Mouse (Mus musculus): ENCODE results near the gene Upk3b.

Gene Upk3b

DNA sequence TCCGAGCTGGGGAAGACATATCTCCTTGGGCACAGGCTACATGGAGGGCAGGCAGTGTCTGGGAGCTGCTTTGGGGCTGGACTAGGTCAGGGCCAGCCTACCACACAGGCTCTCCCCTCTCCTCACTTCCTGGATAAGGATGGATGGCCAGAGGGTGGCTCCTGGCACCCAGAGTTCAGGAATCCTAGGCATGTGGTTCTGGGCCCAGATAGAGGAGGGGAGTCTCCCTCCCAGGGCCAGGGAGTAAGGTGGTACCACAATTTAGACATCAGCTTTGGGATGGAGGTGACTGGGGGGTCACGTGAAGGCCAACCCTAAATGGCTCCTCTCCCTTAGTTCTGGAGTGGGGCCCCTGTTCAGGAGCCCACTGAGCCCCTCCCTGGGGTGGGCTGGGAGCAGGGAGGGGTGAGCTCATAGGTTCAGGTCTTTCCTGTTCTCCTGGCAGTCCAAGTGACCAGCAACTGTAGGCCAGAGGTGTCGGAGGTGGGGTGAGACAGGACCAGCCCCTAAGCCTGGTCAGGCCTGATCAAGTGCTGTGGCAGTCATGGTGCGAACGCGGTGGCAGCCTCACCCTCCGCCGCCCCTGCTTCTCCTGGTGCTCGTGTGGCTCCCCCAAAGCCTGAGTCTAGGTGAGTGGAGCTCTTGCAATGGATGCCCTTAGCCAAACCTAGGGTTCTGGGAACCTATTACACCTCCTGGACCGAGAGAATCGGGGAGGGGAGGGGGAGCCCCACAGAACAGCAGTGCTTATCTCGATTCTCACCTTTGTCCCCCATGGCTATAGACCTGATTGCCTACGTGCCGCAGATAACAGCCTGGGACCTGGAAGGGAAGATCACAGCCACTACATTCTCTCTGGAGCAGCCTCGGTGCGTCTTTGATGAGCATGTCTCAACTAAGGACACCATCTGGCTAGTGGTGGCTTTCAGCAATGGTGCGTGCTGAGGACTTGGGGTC is at the start of gene Upk3b:
TSS of gene Upk3b (plus strand) at position 239 of the 957 bp plus-strand sequence.
- no peak for DNase-seq (ENCODE audit: inconsistent ontology term)

GRCm38 (mm10) chr5:135990601-135991000 is 47.7 kb upstream of the Upk3b start:
- no peak for DNase-seq (ENCODE audit: inconsistent ontology term)

DNA sequence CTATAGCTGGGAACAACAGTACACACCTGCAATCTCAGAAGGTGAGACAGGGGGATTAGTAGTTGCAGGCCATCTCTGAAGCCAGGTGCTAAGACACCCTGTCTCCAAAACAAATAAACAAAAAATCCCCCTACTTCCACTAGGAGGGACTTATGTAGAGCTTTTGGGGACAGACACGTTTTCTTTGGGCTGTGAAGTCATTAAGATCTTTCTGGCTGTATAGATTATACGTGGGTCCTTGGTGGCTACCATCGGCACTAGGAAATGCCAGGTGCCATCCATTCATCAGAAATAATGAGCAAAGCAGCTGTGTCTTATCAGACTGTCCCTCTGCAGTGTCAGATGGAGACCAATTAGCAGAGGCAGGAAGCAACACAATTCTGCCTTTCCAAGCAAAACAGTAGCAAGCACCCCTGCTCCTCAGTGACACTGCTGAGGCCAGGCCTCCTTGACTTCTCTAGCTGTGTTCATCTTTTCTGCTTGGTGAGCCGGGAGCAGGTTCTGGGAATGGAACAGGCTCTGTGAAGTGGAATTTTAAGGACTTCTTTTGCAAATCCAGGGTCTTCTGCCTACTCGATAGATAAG is 44.8 kb upstream of the Upk3b start:
- no peak for DNase-seq (ENCODE audit: inconsistent ontology term)

DNA sequence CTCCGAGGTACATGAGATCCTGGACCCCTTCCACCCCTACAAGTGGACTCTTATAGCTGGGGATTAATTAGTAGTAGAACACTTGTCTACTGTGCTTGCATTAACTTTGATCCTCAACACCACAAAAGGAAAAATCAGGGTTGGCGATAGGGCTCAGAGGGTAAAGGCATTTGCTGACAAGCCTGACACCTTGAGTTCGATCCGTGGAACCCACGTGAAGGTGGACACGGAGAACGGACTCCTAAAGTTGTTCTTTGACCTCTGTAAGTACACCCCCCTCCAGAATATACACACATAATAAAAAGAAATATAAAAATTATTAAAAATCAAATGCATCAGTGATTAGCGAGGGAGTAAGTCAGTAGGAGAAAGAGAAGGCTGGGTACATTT is 44.0 kb upstream of the Upk3b start:
- DNase-seq (ENCODE audit: inconsistent ontology term) = no peak

- DNase-seq (ENCODE audit: inconsistent ontology term) = peak; percentile 79
Observed at GRCm38 (mm10) chr5:135994725-135995687, 43.3 kb upstream of the Upk3b start, which contains the start of gene Dtx2. Dtx2 (plus strand) TSS chr5:135994800.

DNA sequence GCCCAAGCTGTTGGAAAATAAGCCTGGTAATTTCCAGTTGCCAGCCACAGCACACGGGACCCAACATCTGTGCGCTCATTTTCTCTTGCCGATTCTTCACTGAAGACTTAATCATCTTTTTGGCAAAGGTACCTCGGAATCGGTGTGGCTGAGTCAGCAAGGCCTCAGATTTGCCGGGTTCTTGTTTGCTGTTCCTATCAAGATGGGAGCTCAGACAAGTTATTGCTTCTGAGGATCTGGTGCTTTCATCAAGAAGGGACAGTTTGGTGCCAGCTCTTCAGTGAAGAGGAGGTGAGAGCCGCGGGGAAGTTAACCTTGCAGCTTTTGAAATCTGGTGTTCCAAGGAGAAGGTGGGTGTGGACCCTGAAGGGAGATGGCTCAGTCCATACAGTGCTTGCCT is 42.1 kb upstream of the Upk3b start:
- no peak for DNase-seq (ENCODE audit: inconsistent ontology term)

GRCm38 (mm10) chr5:136001222-136001621 is 37.1 kb upstream of the Upk3b start:
- DNase-seq (ENCODE audit: inconsistent ontology term) = no peak

DNA sequence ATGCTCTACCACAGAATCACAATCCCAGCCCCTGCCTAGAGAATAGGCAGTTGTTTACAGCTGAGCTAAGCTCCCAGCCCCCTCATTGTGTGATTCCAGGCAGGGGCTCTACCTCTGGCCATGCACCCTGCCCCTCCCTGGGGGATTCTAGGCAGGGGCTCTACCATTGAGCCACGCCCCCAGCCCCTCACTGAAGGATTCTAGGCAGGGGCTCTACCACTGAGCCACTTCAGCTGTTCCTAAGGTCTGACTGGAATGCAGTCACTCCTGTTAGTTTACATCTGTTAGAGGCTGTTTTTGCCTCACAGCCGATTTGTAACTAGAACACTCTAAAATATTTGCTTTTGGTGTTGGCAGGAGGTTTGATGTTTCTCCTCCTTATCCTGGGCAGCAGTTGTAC is 36.0 kb upstream of the Upk3b start:
- DNase-seq (ENCODE audit: inconsistent ontology term) = no peak

- DNase-seq (ENCODE audit: inconsistent ontology term) = no peak
Observed at GRCm38 (mm10) chr5:136002751-136003151, 35.5 kb upstream of the Upk3b start.

GRCm38 (mm10) chr5:136004537-136004936 is 33.8 kb upstream of the Upk3b start:
- no peak for DNase-seq (ENCODE audit: inconsistent ontology term)

DNA sequence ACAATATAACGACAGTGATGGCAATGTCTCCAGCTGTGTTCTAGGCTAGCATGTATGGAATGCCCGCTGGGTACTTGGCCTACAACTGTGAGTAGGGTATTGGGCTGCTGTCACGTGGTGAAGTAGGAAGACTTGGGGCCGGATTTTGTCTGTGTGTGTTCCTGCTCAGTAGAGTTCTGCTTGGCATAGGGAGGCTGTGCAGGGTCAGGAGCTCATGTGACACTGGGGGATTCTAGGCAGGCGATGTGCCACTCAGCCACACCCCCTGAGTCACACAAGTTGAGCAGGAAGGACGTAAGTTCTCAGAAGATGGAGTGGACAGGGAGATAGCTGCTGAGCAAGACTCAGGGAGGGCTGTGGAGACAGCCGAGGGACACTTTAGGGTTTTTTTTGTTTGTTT is 30.6 kb upstream of the Upk3b start:
- no peak for DNase-seq (ENCODE audit: inconsistent ontology term)

DNA sequence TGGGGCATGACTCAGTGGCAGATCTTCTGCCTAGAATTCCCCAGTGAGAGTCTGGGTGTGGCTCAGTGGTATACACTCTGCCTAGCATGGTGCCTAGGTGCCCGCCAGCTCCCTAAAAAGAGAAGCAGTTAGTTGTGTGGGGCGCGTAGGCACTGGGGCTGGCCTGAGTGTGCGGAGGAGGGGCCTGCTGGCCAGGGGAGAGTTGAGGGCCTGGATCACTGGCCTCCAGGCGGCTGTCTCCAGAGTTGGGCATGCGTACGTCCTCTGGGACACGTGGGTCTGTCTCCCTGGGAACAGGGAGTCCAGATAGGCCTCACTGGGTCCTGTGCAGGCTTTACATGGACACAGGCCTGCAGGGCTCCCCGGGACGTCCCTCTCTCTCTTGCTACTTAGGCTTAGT is 23.4 kb upstream of the Upk3b start:
- DNase-seq (ENCODE audit: inconsistent ontology term) = peak; percentile 33

- no peak for DNase-seq (ENCODE audit: inconsistent ontology term)
Observed at GRCm38 (mm10) chr5:136015586-136015985, 22.7 kb upstream of the Upk3b start.

DNA sequence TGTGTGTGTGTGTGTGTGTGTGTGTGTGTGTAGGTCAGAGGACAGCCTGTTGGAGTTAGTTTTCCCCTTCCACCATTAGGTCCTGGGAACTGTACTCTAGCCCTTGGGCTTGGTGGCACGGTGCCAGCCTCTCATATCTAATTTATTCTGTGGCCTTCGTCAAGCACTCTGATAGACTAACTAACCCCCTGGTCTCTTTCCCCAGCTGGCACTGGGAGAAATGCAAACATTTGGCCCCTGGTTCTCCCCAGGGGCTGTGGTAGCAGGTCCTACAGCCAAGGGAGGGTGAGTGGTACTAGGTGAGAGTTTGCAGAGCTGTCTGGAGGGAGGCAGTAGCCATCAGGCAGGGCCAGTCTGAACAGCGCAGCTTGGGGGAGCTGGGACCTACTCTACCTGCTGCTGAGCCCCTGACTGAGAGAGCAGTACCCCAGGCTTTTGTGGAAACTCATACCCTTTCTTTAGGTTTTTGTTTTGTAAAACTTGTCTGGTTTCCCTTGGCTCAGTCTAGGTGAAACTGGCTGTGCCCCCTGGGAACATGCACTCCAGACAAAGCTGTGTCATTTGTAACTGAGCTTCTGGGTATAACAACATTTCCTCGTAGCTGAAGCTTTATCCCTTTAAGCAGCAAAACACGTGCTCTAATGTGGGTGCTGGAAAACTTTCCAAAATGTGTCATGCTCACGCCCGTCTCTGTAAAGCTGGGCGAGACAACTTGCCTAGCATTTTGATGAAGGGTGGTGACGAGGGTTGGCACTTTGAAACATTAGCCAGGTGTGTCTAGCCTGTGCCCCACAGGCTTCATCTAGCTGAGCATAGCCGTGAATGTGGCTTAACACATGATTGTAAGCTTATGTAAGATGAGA is 22.1 kb upstream of the Upk3b start:
- peak; percentile 41 for DNase-seq (ENCODE audit: inconsistent ontology term)

DNA sequence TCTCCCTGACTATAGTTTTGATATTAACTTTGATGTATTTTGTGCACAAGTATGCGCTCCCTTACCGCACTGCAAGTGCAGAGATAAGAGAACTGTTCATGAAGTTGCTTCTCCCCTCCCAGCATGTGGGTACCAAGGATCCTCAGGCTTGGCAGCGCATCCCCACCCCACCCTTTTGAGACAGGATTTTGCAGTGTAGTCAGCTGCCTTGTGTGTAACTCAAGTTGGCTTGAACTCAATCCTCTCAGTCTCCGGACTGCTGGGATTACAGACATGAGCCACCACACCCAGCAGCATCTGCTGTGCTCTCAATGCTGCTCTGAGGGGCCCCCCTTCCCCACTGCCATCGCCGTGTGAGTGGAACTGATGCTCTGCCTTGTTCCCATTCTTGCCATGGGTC is 21.0 kb upstream of the Upk3b start:
- DNase-seq (ENCODE audit: inconsistent ontology term) = no peak

DNA sequence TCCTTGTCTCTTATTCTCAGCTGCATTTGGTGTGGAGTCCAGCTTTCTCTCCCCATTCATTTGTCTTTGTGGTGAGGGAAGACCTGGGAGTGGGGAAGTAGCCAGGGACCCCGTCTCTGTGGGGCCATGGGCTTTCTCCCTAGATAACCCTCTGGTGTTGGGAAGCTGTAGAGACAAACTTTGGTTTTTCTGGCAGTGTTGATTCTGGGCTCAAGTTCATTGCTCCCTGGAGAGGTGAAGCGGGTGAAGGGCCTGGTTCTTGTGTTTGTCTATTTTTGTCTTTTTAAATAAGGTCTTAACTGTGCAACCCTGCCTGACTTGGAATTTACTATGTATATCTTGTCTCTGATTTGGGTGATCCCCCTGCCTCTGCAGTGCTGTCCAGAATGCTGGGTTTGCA is 19.6 kb upstream of the Upk3b start:
- DNase-seq (ENCODE audit: inconsistent ontology term) = no peak

DNA sequence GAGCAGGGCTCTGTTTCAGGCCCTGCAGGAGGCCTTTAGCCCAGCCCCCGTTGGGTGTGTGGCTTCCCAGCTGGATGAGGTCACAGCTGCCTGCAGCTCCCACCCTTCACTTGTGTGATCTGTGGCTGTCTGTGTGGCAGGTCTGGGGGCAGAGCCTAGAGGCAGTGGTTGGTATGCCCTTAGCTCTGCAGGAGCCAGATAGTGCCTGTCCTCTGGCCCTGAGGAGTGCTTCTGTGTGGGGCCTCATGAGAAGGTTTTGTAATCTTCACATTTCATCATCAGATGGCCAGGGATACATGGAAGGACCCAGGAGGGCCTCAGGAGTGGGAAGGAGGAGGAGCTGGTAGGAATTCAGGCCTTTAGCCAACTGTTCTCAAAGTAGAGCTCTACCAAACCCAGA is 18.4 kb upstream of the Upk3b start:
- no peak for DNase-seq (ENCODE audit: inconsistent ontology term)

GRCm38 (mm10) chr5:136025712-136026111 is 12.6 kb upstream of the Upk3b start:
- no peak for DNase-seq (ENCODE audit: inconsistent ontology term)

GRCm38 (mm10) chr5:136026859-136027258 is 11.4 kb upstream of the Upk3b start:
- no peak for DNase-seq (ENCODE audit: inconsistent ontology term)

- DNase-seq (ENCODE audit: inconsistent ontology term) = no peak
Observed at GRCm38 (mm10) chr5:136027612-136028311, 10.5 kb upstream of the Upk3b start.

Measured in Muller cell, postnatal 12 days (primary cell).